Mouse (Mus musculus) heart, adult 8-10 months (tissue): ENCODE data around the gene Pmf1. TPM values are rescaled to one million over a fixed set of nuclear protein-coding genes. Genes with fewer than 3 reads are reported as not detected.

ENCODE experiments used
- DNase-seq: peaks from one replicate; pipeline ENCODE4 v3.0.0; 2022; ENCODE audit warnings: low spot score
- microRNA-seq: library from miRNA; unstranded; fragments of <30 nt; microRNA quantifications from one replicate; pipeline ENCODE4 v1.2.0, GENCODE M21; 2022
- total RNA-seq, 4 experiments: library from RNA; stranded (reverse); gene quantifications; 2 replicates each; pipeline ENCODE4 v1.2.4; 2022

Pmf1 gene
- total RNA-seq, 4 experiments from 2014 or later: 16.2 to 19.9 (median 16.7) TPM

GRCm38 (mm10) chr3:88354396-88355165 is 55.5 kb downstream of the Pmf1 start:
- DNase-seq: no peak

- DNase-seq: no peak
Observed at GRCm38 (mm10) chr3:88352907-88353306, 57.2 kb downstream of the Pmf1 start.

- DNase-seq: no peak
Observed at GRCm38 (mm10) chr3:88350732-88351131, 59.4 kb downstream of the Pmf1 start.

Small RNAs within 50 kb of the gene (microRNA-seq; reads per million reads assigned to microRNA genes)
- gene Mir7011: not detected

Other genes starting within 250 kb of the Pmf1 start
- gene Rhbg, start 155.6 kb downstream of the Pmf1 start, total RNA-seq: not detected
- under 1 TPM in 3 of 4 experiments, not detected in 1; 0.25 to 0.44 (median 0.29) TPM for gene Gm38392, start 123.1 kb downstream of the Pmf1 start, total RNA-seq
- 10 to 100 TPM in 1 of 4 experiments, 1 to 10 TPM in 3; 5.6 to 12.0 (median 7.5) TPM for gene Tsacc, start 113.3 kb downstream of the Pmf1 start, total RNA-seq
- 100 to 1,000 TPM; 146 to 187 (median 164) TPM for gene Cct3, start 113.2 kb downstream of the Pmf1 start, total RNA-seq
- gene Glmp, start 85.3 kb downstream of the Pmf1 start, total RNA-seq: 10 to 100 TPM; 74.5 to 85.8 (median 82.1) TPM
- gene Tmem79, start 74.2 kb downstream of the Pmf1 start, total RNA-seq: 1 to 10 TPM; 1.6 to 4.0 (median 2.0) TPM
- 10 to 100 TPM; 42.6 to 57.6 (median 56.5) TPM for gene Smg5, start 74.1 kb downstream of the Pmf1 start, total RNA-seq
- under 1 TPM in 3 of 4 experiments, not detected in 1; 0.53 to 0.85 (median 0.69) TPM for gene Paqr6, start 45.7 kb downstream of the Pmf1 start, total RNA-seq
- not detected for gene Bglap3, start 37.6 kb downstream of the Pmf1 start, total RNA-seq
- not detected for gene Bglap2, start 31.6 kb downstream of the Pmf1 start, total RNA-seq
- not detected for gene Bglap, start 25.9 kb downstream of the Pmf1 start, total RNA-seq
- gene Slc25a44, start 14.8 kb upstream of the Pmf1 start, total RNA-seq: 10 to 100 TPM; 13.1 to 14.7 (median 14.1) TPM
- 1 to 10 TPM; 2.6 to 4.7 (median 3.8) TPM for gene Sema4a, start 50.9 kb upstream of the Pmf1 start, total RNA-seq
- gene Lmna, start 99.6 kb upstream of the Pmf1 start, total RNA-seq: 100 to 1,000 TPM; 112 to 127 (median 118) TPM
- under 1 TPM; 0.28 to 0.44 (median 0.33) TPM for gene Mex3a, start 122.1 kb upstream of the Pmf1 start, total RNA-seq
- not detected for gene Rab25, start 138.0 kb upstream of the Pmf1 start, total RNA-seq
- 100 to 1,000 TPM; 104 to 116 (median 107) TPM for gene Lamtor2, start 142.7 kb upstream of the Pmf1 start, total RNA-seq
- gene Ubqln4, start 143.4 kb upstream of the Pmf1 start, total RNA-seq: 10 to 100 TPM; 68.8 to 90.5 (median 77.6) TPM
- gene Ssr2, start 165.5 kb upstream of the Pmf1 start, total RNA-seq: 10 to 100 TPM; 60.4 to 67.0 (median 64.4) TPM
- 10 to 100 TPM; 38.8 to 45.9 (median 41.4) TPM for gene Arhgef2, start 195.6 kb upstream of the Pmf1 start, total RNA-seq
- gene Rxfp4, start 242.8 kb upstream of the Pmf1 start, total RNA-seq: under 1 TPM in 1 of 4 experiments, not detected in 3; 0.23 TPM